Mouse (Mus musculus): ENCODE measurements around the gene Atp8a2. TPM values are rescaled to one million over a fixed set of nuclear protein-coding genes. Genes with fewer than 3 reads are reported as not detected.

The Atp8a2 gene
- polyA plus RNA-seq, 1 experiment from 2014 or later = 51.5 TPM

DNA sequence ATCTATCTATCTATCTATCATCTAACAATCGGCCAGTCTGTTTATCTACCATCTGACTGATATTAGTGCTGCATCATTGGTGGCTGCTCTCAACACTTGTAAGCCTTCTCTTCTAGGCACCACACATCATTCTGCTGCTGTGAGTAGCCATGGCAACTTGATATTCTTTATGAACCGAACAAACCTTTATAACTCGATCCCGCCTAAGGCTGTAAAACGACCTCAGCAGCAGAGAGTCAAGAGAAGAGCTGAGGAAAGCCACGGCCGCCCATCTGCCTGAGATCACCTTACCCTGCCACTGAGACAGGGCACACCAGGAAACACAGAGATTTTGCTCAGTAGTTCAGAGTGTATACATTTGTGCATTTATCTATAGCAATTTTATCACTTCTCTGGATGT is 329.2 kb downstream of the Atp8a2 start:
- H3K4me3 ChIP-seq (ENCODE audit: low read depth, low read length) = no peak overlapping the region
- H3K4me2 ChIP-seq (ENCODE audit: low read depth, low read length) = no peak overlapping the region
- ATAC-seq (ENCODE audit: low read depth) = peak; percentile 54
- H3K9me3 ChIP-seq (ENCODE audit: control insufficient read depth, low read length) = 0 out of 2 replicates have a peak, but pooled peaks cover 4% of the 10 kb centered on the region
- WGBS = 39% methylated on average over 7 of the region's 7 CpGs
- no peaks in the 10 kb centered on the region for H3K4me1 ChIP-seq (ENCODE audit: control insufficient read depth, insufficient read depth, low read length)
- no peak overlapping the region; the same call in 1 of the 2 replicates for H3K27ac ChIP-seq (ENCODE audit: low read depth, low read length)
- H3K27me3 ChIP-seq (ENCODE audit: control insufficient read depth, insufficient read depth, low read length) = no peaks in the 10 kb centered on the region
- H3K36me3 ChIP-seq (ENCODE audit: control insufficient read depth, insufficient read depth, low read length) = no peaks in the 10 kb centered on the region
- H3K9ac ChIP-seq (replicated peaks; ENCODE audit: low read depth, low read length) = no peak overlapping the region

DNA sequence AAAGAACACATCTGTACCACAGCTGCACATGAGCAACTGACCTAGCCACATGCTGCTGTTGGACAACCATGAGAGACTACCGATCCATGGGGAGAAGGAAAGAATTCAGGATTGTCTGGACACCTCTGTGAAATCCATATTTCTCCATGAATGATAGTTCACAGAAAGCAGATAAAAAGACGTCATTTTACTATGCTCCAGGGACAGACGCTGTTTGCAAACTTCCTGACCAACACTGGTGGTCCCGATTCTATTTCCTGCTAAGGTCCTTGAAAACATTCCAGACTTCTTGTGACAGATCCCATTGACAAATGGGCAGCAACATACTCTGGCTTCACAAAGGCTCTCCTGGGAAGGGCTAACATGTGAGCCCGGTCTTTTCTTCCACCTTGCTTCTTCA is 331.0 kb downstream of the Atp8a2 start:
- ATAC-seq (ENCODE audit: low read depth) = no peak
- Histone ChIP-seq H3K4me1 (ENCODE audit: control insufficient read depth, insufficient read depth, low read length) (no peaks in the 10 kb centered on the region), H3K4me2 (ENCODE audit: low read depth, low read length) (no peak overlapping the region), H3K9me3 (ENCODE audit: control insufficient read depth, low read length) (0 out of 2 replicates have a peak, but pooled peaks cover 4% of the 10 kb centered on the region), H3K9ac (replicated peaks; ENCODE audit: low read depth, low read length) (no peak overlapping the region), H3K27ac (ENCODE audit: low read depth, low read length) (no peak overlapping the region), H3K27me3 (ENCODE audit: control insufficient read depth, insufficient read depth, low read length) (no peaks in the 10 kb centered on the region), H3K4me3 (ENCODE audit: low read depth, low read length) (no peak overlapping the region), H3K36me3 (ENCODE audit: control insufficient read depth, insufficient read depth, low read length) (no peaks in the 10 kb centered on the region)
- WGBS = 79% methylated on average over 5 of the region's 5 CpGs

DNA sequence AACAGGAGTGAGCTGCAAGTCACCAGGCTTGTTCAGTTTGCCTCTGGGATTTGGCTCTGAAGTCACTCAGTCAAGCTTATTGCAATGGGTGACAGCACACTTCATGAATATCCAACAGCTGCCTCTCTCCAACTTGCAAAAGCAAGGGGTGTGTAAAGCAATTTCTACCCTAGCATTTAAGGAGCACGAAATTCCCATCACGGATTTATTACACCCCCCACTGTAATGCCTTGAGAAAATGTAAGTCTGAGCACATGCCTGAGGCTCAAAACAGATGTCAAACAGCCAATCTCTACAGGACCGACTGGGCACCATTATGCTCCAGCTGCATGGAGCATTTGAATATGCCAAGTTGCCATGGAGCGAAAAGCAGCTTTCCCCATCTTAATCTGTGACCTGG is 334.6 kb downstream of the Atp8a2 start:
- ATAC-seq (ENCODE audit: low read depth) = peak; percentile 59; the same call in 1 of the 2 replicates
- no peaks in the 10 kb centered on the region for H3K36me3 ChIP-seq (ENCODE audit: control insufficient read depth, insufficient read depth, low read length)
- no peaks in the 10 kb centered on the region for H3K27me3 ChIP-seq (ENCODE audit: control insufficient read depth, insufficient read depth, low read length)
- WGBS = 41% methylated on average over 4 of the region's 4 CpGs
- no peak overlapping the region for H3K4me2 ChIP-seq (ENCODE audit: low read depth, low read length)
- H3K27ac ChIP-seq (ENCODE audit: low read depth, low read length) = no peak overlapping the region
- H3K9ac ChIP-seq (replicated peaks; ENCODE audit: low read depth, low read length) = no peak overlapping the region
- 0 out of 2 replicates have a peak, but pooled peaks cover 4% of the 10 kb centered on the region for H3K9me3 ChIP-seq (ENCODE audit: control insufficient read depth, low read length)
- no peak overlapping the region for H3K4me3 ChIP-seq (ENCODE audit: low read depth, low read length)
- no peaks in the 10 kb centered on the region for H3K4me1 ChIP-seq (ENCODE audit: control insufficient read depth, insufficient read depth, low read length)

DNA sequence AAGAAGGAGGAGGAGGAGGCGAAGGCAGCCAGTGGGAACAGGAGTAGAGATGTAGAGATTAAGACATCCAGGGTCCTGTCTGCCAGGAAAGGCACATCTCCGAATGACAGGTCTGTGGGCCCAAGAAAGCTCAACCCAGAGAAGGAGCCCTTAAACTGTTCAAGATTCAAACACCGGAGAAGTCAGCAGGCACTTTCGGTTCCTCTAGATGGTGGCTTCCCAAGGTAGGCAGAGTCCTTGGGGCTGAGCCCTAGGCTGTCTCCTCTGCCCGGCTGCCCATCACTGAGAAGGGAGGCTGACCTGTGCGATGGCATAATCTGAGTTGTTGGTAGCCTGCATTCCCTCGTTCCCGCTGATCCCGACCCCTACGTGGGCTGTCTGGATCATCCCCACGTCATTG is 337.1 kb downstream of the Atp8a2 start:
- Histone ChIP-seq H3K4me1 (ENCODE audit: control insufficient read depth, insufficient read depth, low read length) (no peaks in the 10 kb centered on the region), H3K36me3 (ENCODE audit: control insufficient read depth, insufficient read depth, low read length) (0 out of 2 replicates have a peak, but pooled peaks cover 4% of the 10 kb centered on the region), H3K4me2 (ENCODE audit: low read depth, low read length) (no peak overlapping the region), H3K27ac (ENCODE audit: low read depth, low read length) (no peak overlapping the region), H3K4me3 (ENCODE audit: low read depth, low read length) (no peak overlapping the region), H3K9me3 (ENCODE audit: control insufficient read depth, low read length) (0 out of 2 replicates have a peak, but pooled peaks cover 4% of the 10 kb centered on the region), H3K9ac (replicated peaks; ENCODE audit: low read depth, low read length) (no peak overlapping the region), H3K27me3 (ENCODE audit: control insufficient read depth, insufficient read depth, low read length) (no peaks in the 10 kb centered on the region)
- ATAC-seq (ENCODE audit: low read depth) = no peak
- WGBS = 96% methylated on average over 11 of the region's 11 CpGs

DNA sequence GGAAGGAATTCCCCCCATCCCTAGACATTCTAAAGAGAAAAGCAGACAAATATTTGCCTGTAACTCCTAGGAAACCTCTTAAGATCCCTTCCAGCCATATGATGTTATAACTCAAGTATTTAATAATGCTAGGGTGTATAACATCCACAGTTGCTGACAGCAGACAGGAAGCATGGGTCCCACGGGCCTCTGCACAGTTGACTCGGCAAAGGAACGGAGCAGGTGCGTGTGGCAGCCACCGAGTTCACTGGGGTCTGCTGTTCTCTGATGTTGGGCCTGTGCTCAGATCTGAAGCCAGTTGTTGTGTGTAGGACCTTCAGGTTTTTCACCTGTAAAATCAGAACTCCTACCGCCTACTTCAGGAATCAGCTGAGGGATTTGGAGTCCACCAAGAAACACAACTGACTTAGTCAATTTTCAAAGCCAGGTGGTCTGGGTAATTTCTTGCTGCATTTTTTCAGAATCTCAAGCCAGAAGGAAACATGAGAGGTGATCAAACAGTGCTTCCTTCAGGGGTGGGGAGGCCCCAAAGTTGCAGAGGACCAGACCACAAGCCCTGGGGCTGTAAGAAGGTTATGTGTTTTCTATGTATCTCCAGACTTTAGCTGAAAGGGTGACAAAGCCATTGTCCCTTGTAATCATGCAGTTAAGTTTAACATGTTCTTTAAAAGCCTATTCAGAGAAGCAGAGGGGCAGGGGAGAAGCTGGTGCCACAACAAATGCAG is 338.3 kb downstream of the Atp8a2 start:
- H3K4me3 ChIP-seq (ENCODE audit: low read depth, low read length) = no peak overlapping the region
- H3K4me2 ChIP-seq (ENCODE audit: low read depth, low read length) = no peak overlapping the region
- H3K36me3 ChIP-seq (ENCODE audit: control insufficient read depth, insufficient read depth, low read length) = 0 out of 2 replicates have a peak, but pooled peaks cover 4% of the 10 kb centered on the region
- no peaks in the 10 kb centered on the region for H3K4me1 ChIP-seq (ENCODE audit: control insufficient read depth, insufficient read depth, low read length)
- H3K9me3 ChIP-seq (ENCODE audit: control insufficient read depth, low read length) = no peaks in the 10 kb centered on the region
- H3K9ac ChIP-seq (replicated peaks; ENCODE audit: low read depth, low read length) = no peak overlapping the region
- WGBS = 61% methylated on average over 6 of the region's 6 CpGs
- ATAC-seq (ENCODE audit: low read depth) = no peak
- no peaks in the 10 kb centered on the region for H3K27me3 ChIP-seq (ENCODE audit: control insufficient read depth, insufficient read depth, low read length)
- H3K27ac ChIP-seq (ENCODE audit: low read depth, low read length) = no peak overlapping the region

DNA sequence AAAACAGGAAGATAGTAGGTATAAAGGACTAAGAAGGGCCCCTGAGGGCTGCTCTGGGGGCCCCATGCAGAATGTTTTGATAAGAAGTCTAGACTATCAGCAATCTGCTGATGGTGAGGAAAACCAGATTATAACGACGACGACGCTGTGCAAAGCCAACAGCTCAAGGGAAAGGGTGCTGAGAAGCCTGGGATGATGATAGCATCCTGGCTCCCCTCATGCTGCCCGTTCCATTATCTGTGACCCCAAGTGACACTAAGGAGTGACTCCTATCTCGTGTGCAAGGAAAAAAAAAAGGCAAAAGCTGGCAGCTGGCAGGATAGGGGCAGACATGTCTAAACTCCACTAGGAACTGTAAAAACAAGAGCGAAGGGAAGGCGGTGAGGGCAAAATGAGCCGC is 343.8 kb downstream of the Atp8a2 start:
- 82% methylated on average over 9 of the region's 9 CpGs for WGBS
- no peaks in the 10 kb centered on the region for H3K27me3 ChIP-seq (ENCODE audit: control insufficient read depth, insufficient read depth, low read length)
- ATAC-seq (ENCODE audit: low read depth) = no peak

DNA sequence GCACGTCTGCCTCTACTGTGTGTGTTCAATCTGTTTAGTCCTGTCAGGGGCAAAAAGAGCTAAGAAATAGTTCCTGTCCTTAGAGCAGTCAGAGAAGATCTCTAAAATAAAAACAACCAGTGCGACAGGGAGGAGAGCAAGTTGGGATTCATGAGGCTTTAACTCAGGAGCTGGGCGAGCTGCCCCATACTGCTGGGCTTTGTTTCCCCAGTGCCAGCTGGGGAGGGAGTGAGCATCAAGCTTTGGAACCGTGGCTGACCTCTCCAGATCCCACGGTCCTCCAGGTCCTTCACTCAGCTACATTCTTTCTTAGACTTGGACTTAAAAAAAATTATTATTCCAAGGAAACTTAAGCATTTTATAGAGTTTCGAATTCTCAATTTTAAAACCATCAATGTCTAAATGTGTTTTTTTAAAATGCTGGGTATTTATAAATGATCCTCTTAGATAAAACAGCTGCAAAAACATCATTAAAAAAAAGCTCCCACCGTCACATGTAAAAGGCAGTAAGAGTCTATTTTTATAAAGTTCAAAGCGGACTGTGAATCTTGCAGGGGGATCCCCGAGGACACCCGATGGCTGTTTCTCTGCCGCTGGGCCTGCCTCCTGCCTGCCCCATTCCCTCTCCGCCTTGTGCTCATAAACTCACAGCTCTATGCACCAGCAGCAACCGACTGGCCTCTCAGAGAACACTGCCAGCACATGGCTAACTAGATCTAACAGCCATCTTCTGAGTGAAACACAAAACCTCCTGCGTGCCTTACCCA is 350.2 kb downstream of the Atp8a2 start:
- Histone ChIP-seq H3K27ac (ENCODE audit: low read depth, low read length) (no peak overlapping the region), H3K9ac (replicated peaks; ENCODE audit: low read depth, low read length) (no peak overlapping the region), H3K9me3 (ENCODE audit: control insufficient read depth, low read length) (no peaks in the 10 kb centered on the region), H3K27me3 (ENCODE audit: control insufficient read depth, insufficient read depth, low read length) (no peaks in the 10 kb centered on the region), H3K4me1 (ENCODE audit: control insufficient read depth, insufficient read depth, low read length) (no peaks in the 10 kb centered on the region), H3K36me3 (ENCODE audit: control insufficient read depth, insufficient read depth, low read length) (no peaks in the 10 kb centered on the region), H3K4me3 (ENCODE audit: low read depth, low read length) (no peak overlapping the region), H3K4me2 (ENCODE audit: low read depth, low read length) (no peak overlapping the region)
- WGBS = 27% methylated on average over 14 of the region's 14 CpGs
- ATAC-seq (ENCODE audit: low read depth) = no peak

More for the DNA sequence above, 343.8 kb downstream of the Atp8a2 start:
- H3K9me3 ChIP-seq (ENCODE audit: control insufficient read depth, low read length) = no peaks in the 10 kb centered on the region
- H3K4me3 ChIP-seq (ENCODE audit: low read depth, low read length) = no peak overlapping the region
- H3K9ac ChIP-seq (replicated peaks; ENCODE audit: low read depth, low read length) = no peak overlapping the region
- no peak overlapping the region for H3K27ac ChIP-seq (ENCODE audit: low read depth, low read length)
- H3K36me3 ChIP-seq (ENCODE audit: control insufficient read depth, insufficient read depth, low read length) = 0 out of 2 replicates have a peak, but pooled peaks cover 4% of the 10 kb centered on the region
- no peak overlapping the region for H3K4me2 ChIP-seq (ENCODE audit: low read depth, low read length)
- no peaks in the 10 kb centered on the region for H3K4me1 ChIP-seq (ENCODE audit: control insufficient read depth, insufficient read depth, low read length)

DNA sequence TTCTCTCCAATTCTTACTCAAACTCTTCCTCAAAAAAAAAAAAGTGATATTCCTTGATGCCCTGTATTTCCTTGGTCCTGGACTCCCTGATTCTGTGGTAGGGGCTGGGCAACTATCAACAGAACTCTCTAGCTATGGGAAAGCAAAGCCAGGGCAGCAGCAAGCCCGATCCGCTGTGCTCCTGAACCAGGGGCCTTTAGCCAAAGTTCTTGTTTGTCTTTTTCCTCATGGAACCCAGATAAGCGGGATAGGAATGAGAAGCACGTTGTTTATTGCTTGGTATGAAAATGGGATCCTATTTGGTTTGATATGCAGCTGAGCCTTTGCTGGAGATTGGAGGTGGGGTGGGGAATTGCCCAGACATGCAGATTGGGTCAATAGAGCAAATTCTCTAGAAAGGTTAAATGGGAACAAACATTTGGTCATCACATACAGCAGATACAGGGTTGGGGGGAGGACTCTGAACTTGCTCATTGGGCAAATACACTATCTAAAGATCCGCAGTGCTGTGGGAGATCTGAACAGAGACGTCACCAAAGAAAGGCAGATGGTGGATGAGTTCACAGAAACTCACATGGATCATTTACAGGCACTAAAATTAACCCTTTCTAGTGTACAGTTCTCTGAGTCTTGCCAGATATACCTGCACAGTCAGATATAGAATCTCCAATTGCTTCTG is 353.6 kb downstream of the Atp8a2 start:
- 84% methylated on average over 6 of the region's 6 CpGs for WGBS
- no peak overlapping the region for H3K4me2 ChIP-seq (ENCODE audit: low read depth, low read length)
- H3K9ac ChIP-seq (replicated peaks; ENCODE audit: low read depth, low read length) = no peak overlapping the region
- no peak overlapping the region for H3K4me3 ChIP-seq (ENCODE audit: low read depth, low read length)
- no peaks in the 10 kb centered on the region for H3K27me3 ChIP-seq (ENCODE audit: control insufficient read depth, insufficient read depth, low read length)
- H3K36me3 ChIP-seq (ENCODE audit: control insufficient read depth, insufficient read depth, low read length) = no peaks in the 10 kb centered on the region
- H3K4me1 ChIP-seq (ENCODE audit: control insufficient read depth, insufficient read depth, low read length) = no peaks in the 10 kb centered on the region
- no peaks in the 10 kb centered on the region for H3K9me3 ChIP-seq (ENCODE audit: control insufficient read depth, low read length)
- no peak for ATAC-seq (ENCODE audit: low read depth)
- no peak overlapping the region for H3K27ac ChIP-seq (ENCODE audit: low read depth, low read length)

Measured in neural tube, embryonic 14.5 days (tissue).